Mouse (Mus musculus) lung, adult 2 months (tissue): ENCODE data around the gene Rac3. TPM values are rescaled to one million over a fixed set of nuclear protein-coding genes. Genes with fewer than 3 reads are reported as not detected.

Experiments
- DNase-seq: peaks from one replicate; pipeline ENCODE4 v3.0.0; 2022
- H3K4me1 ChIP-seq: fragments of 200-500 bp; 2 replicates; pipeline ENCODE4 v1.6.1; 2011; ENCODE audit warnings: low read length; ENCODE audit not compliant: control insufficient read depth, insufficient read depth
- H3K4me3 ChIP-seq: fragments of 200-500 bp; replicated peaks from 2 replicates; pipeline ENCODE3; 2011; ENCODE audit warnings: low read depth, mild to moderate bottlenecking, control low read depth, low read length; ENCODE audit errors: extremely low read depth
- CTCF ChIP-seq: fragments of 200-500 bp; IDR thresholded peaks from 2 replicates; pipeline ENCODE4 v1.5.1; 2011; ENCODE audit warnings: mild to moderate bottlenecking, low read length, control low read depth; ENCODE audit not compliant: insufficient read depth
- POLR2A ChIP-seq: fragments of 200-500 bp; IDR thresholded peaks from 2 replicates; pipeline ENCODE4 v1.6.1; 2011; ENCODE audit warnings: low read depth, mild to moderate bottlenecking, control low read depth, low read length, borderline replicate concordance; ENCODE audit errors: extremely low read depth
- WGBS: fragments of 180-500 bp; shearing (Covaris S2); methylation state at CpG from one replicate; pipeline ENCODE4 v1.1.7; 2018; 5-methylcytosine and 5-hydroxymethylcytosine counted together
- polyA plus RNA-seq: library from polyadenylated mRNA; depleted of rRNA; stranded (reverse); fragments of >200 nt; gene quantifications from 2 replicates; pipeline ENCODE4 v1.2.3, GENCODE M21; 2012

The Rac3 gene
- polyA plus RNA-seq, 1 experiment, result 62.0 TPM

GRCm38 (mm10) chr11:120731858-120732680 is 10.8 kb downstream of the Rac3 start, which contains the start of gene Cbr2:
Gene Cbr2 (minus strand): TSS chr11:120732114.
- peak; percentile 69 for DNase-seq
- TF ChIP-seq CTCF (no peak), POLR2A (peak; percentile 68)
- H3K4me1 ChIP-seq, result no peaks in the 10 kb centered on the region; the same call in 1 of the 2 replicates
- H3K4me3 ChIP-seq, result peak within 1 kb of the TSS; percentile 93
- 65% methylated on average over 12 of the region's 12 CpGs for WGBS

GRCm38 (mm10) chr11:120733521-120733920 is 12.3 kb downstream of the Rac3 start:
- peak; percentile 71 for DNase-seq
- 18% methylated on average over 6 of the region's 6 CpGs for WGBS
- TF ChIP-seq CTCF (no peak), POLR2A (no peak)

GRCm38 (mm10) chr11:120736424-120736823 is 15.2 kb downstream of the Rac3 start:
- no peaks in the 10 kb centered on the region; the same call in 1 of the 2 replicates for H3K4me1 ChIP-seq
- H3K4me3 ChIP-seq, result no peak overlapping the region
- 52% methylated on average over 6 of the region's 6 CpGs for WGBS
- TF ChIP-seq CTCF, result no peak
- TF ChIP-seq POLR2A, result no peak
- DNase-seq, result no peak

More at GRCm38 (mm10) chr11:120733521-120733920, 12.3 kb downstream of the Rac3 start:
- no peaks in the 10 kb centered on the region; the same call in 1 of the 2 replicates for H3K4me1 ChIP-seq
- no peak overlapping the region for H3K4me3 ChIP-seq

- no peak for DNase-seq
- 66% methylated on average over 5 of the region's 5 CpGs for WGBS
- no peak for TF ChIP-seq CTCF
- TF ChIP-seq POLR2A, result no peak
- H3K4me3 ChIP-seq, result no peak overlapping the region
- H3K4me1 ChIP-seq, result peaks cover 2% of the 10 kb centered on the region; the same call in 1 of the 2 replicates
Measured at GRCm38 (mm10) chr11:120740981-120741380, 19.7 kb downstream of the Rac3 start.

DNA sequence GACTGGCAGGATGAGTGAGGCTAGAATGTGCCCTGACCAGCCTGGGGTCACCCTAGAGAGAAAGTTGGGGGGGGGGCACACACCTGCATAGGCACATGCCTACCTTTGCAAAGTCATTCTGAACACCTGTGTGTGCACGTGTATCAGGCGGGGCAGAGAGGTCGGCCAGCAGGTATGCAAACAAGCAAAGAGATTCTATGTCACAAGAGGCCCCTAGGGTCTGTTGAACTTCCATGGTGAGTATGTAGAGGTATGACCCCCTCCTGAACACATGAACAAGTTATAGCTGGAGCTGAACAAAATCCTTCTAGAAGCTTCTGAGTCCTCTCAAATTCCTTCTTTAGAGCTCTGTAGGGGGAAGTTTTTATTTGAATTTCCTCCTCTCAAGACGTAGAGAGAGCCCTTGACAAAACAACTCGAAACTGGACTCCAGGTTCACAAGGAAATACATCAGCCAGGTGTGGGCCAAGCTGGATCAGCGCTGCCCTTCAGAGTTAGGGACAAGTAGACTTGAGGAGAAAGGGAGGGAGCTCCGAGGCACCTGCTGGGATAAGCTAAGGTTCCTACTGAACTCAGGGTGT is 22.9 kb downstream of the Rac3 start:
- TF ChIP-seq POLR2A (peak; percentile 27; the same call in 1 of the 2 replicates), CTCF (no peak)
- no peak overlapping the region for H3K4me3 ChIP-seq
- DNase-seq, result no peak
- 56% methylated on average over 7 of the region's 7 CpGs for WGBS
- H3K4me1 ChIP-seq, result peaks cover 2% of the 10 kb centered on the region; the same call in 1 of the 2 replicates

GRCm38 (mm10) chr11:120747974-120748373 is 26.7 kb downstream of the Rac3 start:
- H3K4me1 ChIP-seq, result no peaks in the 10 kb centered on the region
- TF ChIP-seq CTCF (no peak), POLR2A (no peak)
- no peak for DNase-seq
- no peak overlapping the region for H3K4me3 ChIP-seq
- 58% methylated on average over 4 of the region's 4 CpGs for WGBS

DNA sequence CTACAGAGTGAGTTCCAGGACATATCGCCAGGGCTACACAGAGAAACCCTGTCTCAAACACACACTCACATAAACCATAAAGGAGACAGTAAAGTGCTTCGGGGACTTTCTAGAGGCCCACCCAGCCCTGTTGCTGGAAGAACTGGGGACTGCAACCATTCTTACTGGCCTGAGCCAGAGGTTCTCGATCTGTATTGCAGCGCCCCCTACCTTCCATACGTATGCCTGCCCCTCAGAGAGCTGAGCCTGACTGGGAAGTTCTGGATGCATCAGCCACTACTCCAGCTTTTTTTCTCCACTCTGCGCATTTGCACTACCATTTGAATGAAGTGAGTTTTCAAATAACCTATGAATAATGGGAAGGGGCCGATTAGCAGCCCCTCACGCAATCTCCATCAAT is 28.2 kb downstream of the Rac3 start:
- WGBS, result 63% methylated on average over 8 of the region's 8 CpGs
- DNase-seq, result no peak
- Histone ChIP-seq H3K4me1 (no peaks in the 10 kb centered on the region), H3K4me3 (no peak overlapping the region)
- TF ChIP-seq CTCF (peak; percentile 69), POLR2A (no peak)

- Histone ChIP-seq H3K4me3 (no peak overlapping the region), H3K4me1 (no peaks in the 10 kb centered on the region)
- 51% methylated on average over 4 of the region's 4 CpGs for WGBS
- DNase-seq, result no peak
- no peak for TF ChIP-seq POLR2A
- no peak for TF ChIP-seq CTCF
Measured at GRCm38 (mm10) chr11:120751606-120752005, 30.3 kb downstream of the Rac3 start.

GRCm38 (mm10) chr11:120760236-120760635 is 39.0 kb downstream of the Rac3 start:
- no peak for TF ChIP-seq CTCF
- no peak for TF ChIP-seq POLR2A
- no peak overlapping the region for H3K4me3 ChIP-seq
- no peak for DNase-seq
- 78% methylated on average over 9 of the region's 9 CpGs for WGBS
- no peaks in the 10 kb centered on the region for H3K4me1 ChIP-seq
